Mouse (Mus musculus) gastrocnemius, postnatal 4 days (tissue): ENCODE results near the gene Sgta. TPM values are rescaled to one million over a fixed set of nuclear protein-coding genes. Genes with fewer than 3 reads are reported as not detected.
"Not testable (repeated sequence)": the region's sequence is repeated elsewhere in the genome, so short reads cannot be mapped to it uniquely, and the experiment has no call there.

ENCODE experiments used
- DNase-seq, 2 experiments: peaks; one replicate each; pipeline ENCODE4 v3.0.0; 2021 to 2022; ENCODE audit warnings: low spot score in 2 of 2, mixed read lengths in 2 of 2
- long read RNA-seq, 2 experiments: library from polyadenylated mRNA; stranded (forward); transcript quantifications; one replicate each; pipeline ENCODE4 v2.0.0; 2021
- total RNA-seq, 2 experiments: library from RNA; stranded (reverse); gene quantifications; 2 replicates each; pipeline ENCODE4 v1.2.3; 2021

The Sgta gene
- 100 to 1,000 TPM in 1 of 2 experiments, 10 to 100 TPM in 1; 98.0 to 100 TPM for total RNA-seq
- long read RNA-seq, experiment 1, transcript Sgta-201 (12 exons, 1,969 nt): minor isoform, 49 of 289 reads
- long read RNA-seq, experiment 1, transcript Sgta-202 (12 exons, 1,964 nt): major isoform, 187 of 289 reads
- long read RNA-seq, experiment 1, partial matches to known transcripts: 14 of 289 reads
- long read RNA-seq, experiment 1, other reads (novel, unspliced or antisense): 39 of 289 reads
- long read RNA-seq, experiment 2, transcript Sgta-202 (12 exons, 1,964 nt): major isoform, 219 of 349 reads
- long read RNA-seq, experiment 2, transcript Sgta-201 (12 exons, 1,969 nt): minor isoform, 57 of 349 reads
- long read RNA-seq, experiment 2, partial matches to known transcripts: 21 of 349 reads
- long read RNA-seq, experiment 2, other reads (novel, unspliced or antisense): 52 of 349 reads

- peak; percentile 89 to 98 for DNase-seq
Measured at GRCm38 (mm10) chr10:81059603-81060543, at the start of gene Sgta. TSS of gene Sgta (minus strand) at chr10:81060181.

- DNase-seq: peak; percentile 80 to 88
Measured at GRCm38 (mm10) chr10:81106113-81106721, 46.2 kb upstream of the Sgta start.

GRCm38 (mm10) chr10:81105565-81106112 lies 45.7 kb upstream of the Sgta start, which contains the start of gene Map2k2:
TSS of gene Map2k2 (plus strand) at chr10:81105915.
- peak; percentile 95 to 98 for DNase-seq

- no peak for DNase-seq
Measured at GRCm38 (mm10) chr10:81094931-81095678, 35.1 kb upstream of the Sgta start.

GRCm38 (mm10) chr10:81092465-81093250 lies 32.7 kb upstream of the Sgta start:
- DNase-seq: peak in 1 of 2 experiments; percentile 37

GRCm38 (mm10) chr10:81090621-81091020 lies 30.6 kb upstream of the Sgta start:
- no peak for DNase-seq

- DNase-seq: no peak
Measured at GRCm38 (mm10) chr10:81089216-81089615, 29.2 kb upstream of the Sgta start.

- DNase-seq: no peak
Measured at GRCm38 (mm10) chr10:81087021-81087420, 27.0 kb upstream of the Sgta start.

GRCm38 (mm10) chr10:81082168-81082960 lies 22.4 kb upstream of the Sgta start:
- peak in 1 of 2 experiments; percentile 59 for DNase-seq

GRCm38 (mm10) chr10:81080008-81080655 lies 20.2 kb upstream of the Sgta start:
- no peak for DNase-seq

- DNase-seq: no peak
Measured at GRCm38 (mm10) chr10:81077916-81078315, 17.9 kb upstream of the Sgta start.

- DNase-seq: no peak
Measured at GRCm38 (mm10) chr10:81076356-81076755, 16.4 kb upstream of the Sgta start.

GRCm38 (mm10) chr10:81075734-81076133 lies 15.8 kb upstream of the Sgta start:
- DNase-seq: no peak

GRCm38 (mm10) chr10:81073464-81073863 lies 13.5 kb upstream of the Sgta start:
- no peak for DNase-seq

GRCm38 (mm10) chr10:81072290-81072689 lies 12.3 kb upstream of the Sgta start:
- DNase-seq: no peak

- peak; percentile 90 to 97 for DNase-seq
Measured at GRCm38 (mm10) chr10:81069836-81070235, 9.9 kb upstream of the Sgta start, which contains the start of gene Thop1. TSS of gene Thop1 (plus strand) at chr10:81070035.

GRCm38 (mm10) chr10:81068706-81069105 lies 8.7 kb upstream of the Sgta start:
- no peak for DNase-seq

GRCm38 (mm10) chr10:81064519-81064918 lies 4.5 kb upstream of the Sgta start:
- not testable (repeated sequence) for DNase-seq
